Mouse (Mus musculus) ES-Bruce4 (cell line): Measurements from ENCODE around the gene Fam172a.

Source experiments
- CTCF ChIP-seq: IDR thresholded peaks from one replicate; pipeline ENCODE4 v1.8.1; 2011; ENCODE audit warnings: low read depth, low read length
- EP300 ChIP-seq: IDR thresholded peaks from 2 replicates; pipeline ENCODE4 v1.6.1; 2011; ENCODE audit warnings: low read depth, low read length; ENCODE audit not compliant: insufficient read depth
- POLR2A ChIP-seq: IDR thresholded peaks from one replicate; pipeline ENCODE4 v1.8.1; 2011; ENCODE audit warnings: low read length; ENCODE audit not compliant: insufficient read depth

GRCm38 (mm10) chr13:78184786-78185466 is 483.1 kb downstream of the Fam172a start:
- TF ChIP-seq POLR2A, result no peak
- no peak for TF ChIP-seq CTCF
- TF ChIP-seq EP300, result no peak
